Mouse (Mus musculus) hematopoietic stem cell, adult 5-6 weeks (primary cell): ENCODE results near the gene Iqschfp. TPM values are rescaled to one million over a fixed set of nuclear protein-coding genes. Genes with fewer than 3 reads are reported as not detected.

Source experiments
- ATAC-seq, 2 experiments: fragments of 125-278 bp in 1 of 2; replicated peaks in 1 of 2; 2 replicates each; pipeline ENCODE4 v1.8.0; 2016 to 2017; ENCODE audit warnings: inconsistent platforms in 2 of 2, mild to moderate bottlenecking in 2 of 2, moderate number of reproducible peaks in 2 of 2, low read depth in 1 of 2, moderate TSS enrichment in 1 of 2; ENCODE audit not compliant: low FRiP score in 2 of 2, poor library complexity in 2 of 2, severe bottlenecking in 2 of 2, insufficient read depth in 1 of 2, low TSS enrichment in 1 of 2
- total RNA-seq: library from RNA; stranded (forward); fragments of 172-1452, 232-1000 nt; gene quantifications from 2 replicates; pipeline ENCODE4 v1.2.3, GENCODE M21; 2017

The Iqschfp gene
- total RNA-seq, 1 experiment from 2014 or later: not detected

GRCm38 (mm10) chr3:68511744-68512143, 619.7 kb downstream of the Iqschfp start:
- ATAC-seq: no peak

DNA sequence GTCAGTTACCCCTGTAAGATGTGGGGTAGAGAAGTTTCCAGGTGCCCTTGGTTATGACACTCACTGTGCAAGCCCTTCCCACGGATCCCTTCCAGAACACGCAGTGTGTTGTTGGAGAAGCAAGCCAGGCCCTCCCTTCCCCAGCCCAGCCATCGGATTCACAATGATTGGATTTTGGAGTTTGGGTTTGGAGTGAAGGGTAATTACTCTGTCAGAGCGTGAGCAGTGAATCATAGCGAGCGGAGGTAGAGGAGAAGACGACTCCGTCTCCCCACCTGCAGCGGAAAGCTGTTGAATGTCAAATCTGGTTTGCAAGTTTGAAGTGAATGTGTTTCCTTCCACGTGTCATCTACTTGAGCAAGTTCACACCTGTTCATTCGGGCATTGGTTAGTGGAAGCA, 620.3 kb downstream of the Iqschfp start:
- ATAC-seq: no peak

- ATAC-seq: no peak
Observed at GRCm38 (mm10) chr3:68513340-68514119, 621.5 kb downstream of the Iqschfp start.

GRCm38 (mm10) chr3:68514120-68514497, 622.1 kb downstream of the Iqschfp start:
- no peak for ATAC-seq

GRCm38 (mm10) chr3:68514717-68515116, 622.7 kb downstream of the Iqschfp start:
- ATAC-seq: no peak

- ATAC-seq: no peak
Observed at GRCm38 (mm10) chr3:68516393-68517081, 624.5 kb downstream of the Iqschfp start.

DNA sequence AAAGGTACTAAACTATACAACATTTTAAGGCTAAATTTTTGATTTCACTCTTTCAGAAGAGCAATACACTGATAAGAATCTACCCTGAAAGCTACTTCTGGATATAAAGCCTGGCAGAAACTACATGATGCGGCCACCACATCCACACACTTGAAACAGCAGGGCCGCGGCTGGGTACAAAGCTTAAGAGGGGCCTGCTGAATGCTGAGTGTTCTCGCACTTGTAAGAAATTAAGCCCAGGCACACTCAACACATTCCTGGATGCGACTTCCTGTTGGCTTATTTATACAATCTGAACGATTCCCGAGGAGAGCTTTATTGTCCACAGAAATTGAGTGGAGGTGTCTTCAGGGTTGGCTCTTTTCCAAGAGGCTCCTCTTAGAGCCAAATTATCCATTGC, 625.2 kb downstream of the Iqschfp start:
- no peak for ATAC-seq

- ATAC-seq: no peak
Observed at GRCm38 (mm10) chr3:68518041-68518440, 626.0 kb downstream of the Iqschfp start.

GRCm38 (mm10) chr3:68518586-68518985, 626.6 kb downstream of the Iqschfp start:
- ATAC-seq: no peak

GRCm38 (mm10) chr3:68525361-68525878, 633.4 kb downstream of the Iqschfp start:
- no peak for ATAC-seq

DNA sequence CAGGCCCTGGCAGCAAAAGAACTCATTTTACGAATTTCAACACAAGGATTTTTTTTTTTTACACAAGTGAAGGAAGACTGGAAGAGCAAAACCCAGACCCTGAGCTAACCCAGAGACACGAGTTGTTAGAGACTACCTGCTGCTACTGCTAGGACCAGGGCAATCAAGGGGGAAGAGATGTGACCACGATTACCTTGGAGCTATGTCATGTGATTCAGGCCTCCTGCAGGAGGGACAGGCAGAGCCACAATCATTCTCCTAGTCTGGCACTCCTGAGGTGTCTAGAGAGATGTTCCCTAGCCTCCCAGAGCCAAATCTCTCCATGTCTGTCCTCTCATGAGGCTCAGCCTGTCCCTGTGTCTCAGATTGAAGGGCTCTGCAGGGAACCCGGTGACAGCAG, 634.4 kb downstream of the Iqschfp start:
- no peak for ATAC-seq

- ATAC-seq: no peak
Observed at GRCm38 (mm10) chr3:68527182-68527581, 635.1 kb downstream of the Iqschfp start.

DNA sequence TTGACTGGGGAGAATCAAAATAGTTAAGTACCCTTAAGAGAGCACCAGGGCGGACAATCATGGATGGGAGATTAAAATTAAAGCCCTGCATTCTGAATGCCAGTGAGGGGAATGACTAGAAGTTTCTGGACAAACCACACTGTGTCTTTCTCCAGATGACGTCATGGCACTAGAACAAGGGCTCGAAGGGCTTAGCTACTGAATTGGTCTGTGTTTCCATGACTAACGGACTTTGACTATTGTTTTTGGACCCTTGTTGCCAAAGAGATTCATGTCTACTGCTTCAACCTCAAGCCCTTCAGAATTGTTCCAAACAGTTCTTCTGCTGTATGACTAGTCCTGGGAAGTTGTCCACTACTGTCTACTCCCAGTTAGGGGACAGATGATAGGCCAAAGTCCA, 639.9 kb downstream of the Iqschfp start:
- no peak for ATAC-seq

- no peak for ATAC-seq
Observed at GRCm38 (mm10) chr3:68534571-68535051, 642.6 kb downstream of the Iqschfp start.

DNA sequence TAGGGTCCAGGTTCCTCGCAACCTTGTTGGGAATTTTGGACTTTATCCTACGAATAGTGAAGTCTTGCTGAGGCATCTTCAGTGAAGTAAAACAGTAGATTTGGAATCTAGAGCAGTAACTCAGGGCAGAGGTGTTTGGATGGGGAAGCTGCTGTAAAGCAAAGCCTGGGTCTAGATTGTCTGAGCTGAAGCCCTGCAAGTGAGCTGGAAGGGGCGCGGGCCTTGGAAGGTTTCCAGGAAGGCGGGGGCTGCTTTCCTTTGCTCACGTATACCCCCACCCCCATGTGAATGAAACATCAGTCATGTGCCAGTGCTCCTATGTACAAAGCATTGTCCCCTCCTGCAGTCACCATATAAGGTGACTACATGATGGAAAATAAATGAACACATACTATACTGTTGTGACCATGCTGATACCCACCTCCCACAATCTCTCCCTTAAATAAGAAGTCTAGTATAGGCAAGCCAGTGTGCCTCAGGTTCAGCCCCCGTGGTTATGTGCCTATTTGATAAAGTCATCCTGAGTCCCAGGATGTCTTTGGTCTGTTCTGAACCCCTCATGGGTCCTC, 643.2 kb downstream of the Iqschfp start:
- no peak for ATAC-seq

DNA sequence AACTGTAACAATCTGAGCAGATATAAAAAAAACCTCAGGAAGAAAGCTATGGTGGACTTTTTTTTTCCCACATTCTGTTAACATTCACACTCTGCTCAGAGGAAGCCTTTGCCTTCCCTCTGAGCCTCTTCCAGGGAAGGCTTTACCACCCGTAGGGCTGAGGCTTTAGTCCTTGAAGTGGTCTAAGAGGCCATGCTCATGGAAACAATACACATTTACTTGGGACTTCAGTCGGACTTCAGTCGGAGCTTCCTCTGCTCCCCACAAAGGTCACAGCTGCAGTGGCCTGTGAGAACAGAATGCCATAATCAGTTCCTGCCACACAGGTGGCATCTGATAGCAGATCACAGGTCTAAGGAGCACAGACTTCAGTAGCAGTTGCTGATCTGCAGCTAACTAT, 644.0 kb downstream of the Iqschfp start:
- ATAC-seq: no peak

DNA sequence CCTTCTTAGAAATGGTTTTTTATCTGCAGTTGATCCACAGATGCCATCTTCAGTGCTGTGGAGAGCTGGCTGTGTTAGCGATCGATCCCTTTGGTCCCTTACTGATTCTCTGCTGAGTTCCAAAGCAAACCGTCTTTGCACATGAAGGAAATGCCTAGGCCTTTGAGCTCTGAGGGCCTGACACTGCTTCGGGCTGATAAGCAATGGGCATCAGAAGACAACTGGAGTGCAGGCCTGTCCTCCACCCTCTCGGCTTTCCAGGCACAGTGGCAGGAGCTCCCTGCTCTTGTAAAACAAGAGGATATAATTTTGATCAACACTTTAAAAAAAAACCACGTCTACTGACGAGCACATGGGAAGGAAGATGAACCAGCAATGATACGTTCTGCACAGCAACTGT, 649.7 kb downstream of the Iqschfp start:
- ATAC-seq: no peak

- peak; percentile 91 to 97 for ATAC-seq
Observed at GRCm38 (mm10) chr3:68542944-68543501, 651.0 kb downstream of the Iqschfp start.
